Mouse (Mus musculus) CH12.LX (cell line): ENCODE data around the gene Slamf8.
A peak's percentile ranks its signal among the peaks of the same experiment; 100 is the strongest.

ENCODE experiments used
- CHD1 ChIP-seq: IDR thresholded peaks from 2 replicates; pipeline ENCODE4 v1.6.1; 2012; ENCODE audit warnings: low read depth, low read length, improper control_type of control experiment, inconsistent platforms
- CTCF ChIP-seq, 2 experiments: IDR thresholded peaks in 1 of 2; conservative IDR thresholded peaks in 1 of 2; 2 replicates each; pipeline ENCODE4 v1.5.1; 2011 to 2012; ENCODE audit warnings: low read depth in 2 of 2, low read length in 2 of 2, improper control_type of control experiment in 1 of 2, inconsistent platforms in 1 of 2, mild to moderate bottlenecking in 1 of 2, moderate library complexity in 1 of 2
- EP300 ChIP-seq: IDR thresholded peaks from 2 replicates; pipeline ENCODE4 v1.6.1; 2011; ENCODE audit warnings: low read length, improper control_type of control experiment
- GABPA ChIP-seq: IDR thresholded peaks from 2 replicates; pipeline ENCODE4 v1.6.1; 2012; ENCODE audit warnings: low read depth, low read length, improper control_type of control experiment, inconsistent platforms; ENCODE audit not compliant: insufficient replicate concordance
- JUND ChIP-seq: conservative IDR thresholded peaks from 2 replicates; pipeline ENCODE4 v1.6.1; 2011; ENCODE audit warnings: low read depth, low read length, improper control_type of control experiment
- MAX ChIP-seq: IDR thresholded peaks from 2 replicates; pipeline ENCODE4 v1.6.1; 2011; ENCODE audit warnings: low read length, improper control_type of control experiment
- MEF2A ChIP-seq: IDR thresholded peaks from 2 replicates; pipeline ENCODE4 v1.6.1; 2014; ENCODE audit warnings: low read depth, mild to moderate bottlenecking, inconsistent platforms, low read length, improper control_type of control experiment, borderline replicate concordance
- MXI1 ChIP-seq: IDR thresholded peaks from 2 replicates; pipeline ENCODE4 v1.6.1; 2011; ENCODE audit warnings: mild to moderate bottlenecking, low read depth, low read length, improper control_type of control experiment
- NELFE ChIP-seq: IDR thresholded peaks from 2 replicates; pipeline ENCODE4 v1.6.1; 2011; ENCODE audit warnings: low read depth, low read length, improper control_type of control experiment
- PAX5 ChIP-seq: IDR thresholded peaks from 2 replicates; pipeline ENCODE4 v1.6.1; 2012; ENCODE audit warnings: low read length, inconsistent platforms, mixed read lengths
- POLR2A ChIP-seq: IDR thresholded peaks from 2 replicates; pipeline ENCODE4 v1.6.1; 2011; ENCODE audit warnings: low read depth, mild to moderate bottlenecking, improper control_type of control experiment, low read length
- USF1 ChIP-seq: IDR thresholded peaks from 2 replicates; pipeline ENCODE4 v1.6.1; 2014; ENCODE audit warnings: low read depth, mild to moderate bottlenecking, inconsistent platforms, low read length, improper control_type of control experiment
- ZC3H11A ChIP-seq: IDR thresholded peaks from 2 replicates; pipeline ENCODE4 v1.6.1; 2012; ENCODE audit warnings: low read depth, mild to moderate bottlenecking, inconsistent platforms, low read length, improper control_type of control experiment
- ZMIZ1 ChIP-seq: IDR thresholded peaks from 2 replicates; pipeline ENCODE4 v1.6.1; 2012; ENCODE audit warnings: low read depth, mild to moderate bottlenecking, inconsistent platforms, low read length, improper control_type of control experiment

- TF ChIP-seq USF1 (no peak), POLR2A (no peak), EP300 (no peak), JUND (no peak), MAX (no peak), CTCF (conservative IDR thresholded peaks at IDR 0.05 in 1 of 2, IDR thresholded peaks at IDR 0.05 in 1 of 2; ENCODE audit: low read depth in 2 of 2, low read length in 2 of 2) (peak in 1 of 2 experiments; percentile 70; a peak in 2 of 4 replicates), CHD1 (no peak), ZC3H11A (no peak), MXI1 (no peak), MEF2A (no peak), ZMIZ1 (no peak), PAX5 (no peak), GABPA (no peak), NELFE (no peak)
Observed at GRCm38 (mm10) chr1:172612745-172613144, 22.4 kb upstream of the Slamf8 start.
